Mouse (Mus musculus) layer of hippocampus, postnatal 10 days (tissue): ENCODE data around the gene Kcnj15. TPM values are rescaled to one million over a fixed set of nuclear protein-coding genes. Genes with fewer than 3 reads are reported as not detected.

ENCODE experiments used
- DNase-seq, 2 experiments: peaks; one replicate each; pipeline ENCODE4 v3.0.0; 2021; ENCODE audit warnings: low spot score in 2 of 2
- total RNA-seq, 2 experiments: library from RNA; stranded (reverse); gene quantifications; 2 replicates each; pipeline ENCODE4 v1.2.3; 2021

The Kcnj15 gene
- total RNA-seq, 2 experiments from 2014 or later: 0.16 to 0.43 TPM

- DNase-seq: no peak
Observed at GRCm38 (mm10) chr16:95289375-95289774, 32.0 kb downstream of the Kcnj15 start.

- no peak for DNase-seq
Observed at GRCm38 (mm10) chr16:95291450-95292101, 34.2 kb downstream of the Kcnj15 start.

- DNase-seq: no peak
Observed at GRCm38 (mm10) chr16:95292843-95293505, 35.6 kb downstream of the Kcnj15 start.

GRCm38 (mm10) chr16:95297651-95298050 lies 40.3 kb downstream of the Kcnj15 start:
- DNase-seq: no peak

- DNase-seq: no peak
Observed at GRCm38 (mm10) chr16:95301667-95302066, 44.3 kb downstream of the Kcnj15 start.

GRCm38 (mm10) chr16:95303676-95304075 lies 46.3 kb downstream of the Kcnj15 start:
- no peak for DNase-seq

- DNase-seq: no peak
Observed at GRCm38 (mm10) chr16:95307823-95308360, 50.5 kb downstream of the Kcnj15 start.

GRCm38 (mm10) chr16:95321945-95322625 lies 64.7 kb downstream of the Kcnj15 start:
- DNase-seq: no peak

GRCm38 (mm10) chr16:95332159-95332558 lies 74.8 kb downstream of the Kcnj15 start:
- DNase-seq: no peak

GRCm38 (mm10) chr16:95340885-95341791 lies 83.8 kb downstream of the Kcnj15 start:
- peak; percentile 91 for DNase-seq

GRCm38 (mm10) chr16:95342030-95342429 lies 84.7 kb downstream of the Kcnj15 start:
- DNase-seq: peak in 1 of 2 experiments; percentile 17

GRCm38 (mm10) chr16:95344961-95345360 lies 87.6 kb downstream of the Kcnj15 start:
- no peak for DNase-seq

- peak; percentile 79 to 85 for DNase-seq
Observed at GRCm38 (mm10) chr16:95345882-95346281, 88.5 kb downstream of the Kcnj15 start.

- no peak for DNase-seq
Observed at GRCm38 (mm10) chr16:95347202-95347601, 89.8 kb downstream of the Kcnj15 start.

- DNase-seq: no peak
Observed at GRCm38 (mm10) chr16:95348555-95348954, 91.2 kb downstream of the Kcnj15 start.

- no peak for DNase-seq
Observed at GRCm38 (mm10) chr16:95349344-95349743, 92.0 kb downstream of the Kcnj15 start.

GRCm38 (mm10) chr16:95349745-95350144 lies 92.4 kb downstream of the Kcnj15 start:
- no peak for DNase-seq
